Mouse (Mus musculus) olfactory bulb, adult 2 months (tissue): ENCODE data around the gene Wnt7b. TPM values are rescaled to one million over a fixed set of nuclear protein-coding genes. Genes with fewer than 3 reads are reported as not detected.
A peak's percentile ranks its signal among the peaks of the same experiment; 100 is the strongest.

Source experiments
- H3K27ac ChIP-seq: fragments of 200-500 bp; 2 replicates; pipeline ENCODE4 v1.5.1; 2012; ENCODE audit warnings: low read depth, low read length; ENCODE audit not compliant: insufficient read depth
- H3K4me1 ChIP-seq: fragments of 200-500 bp; 2 replicates; pipeline ENCODE4 v1.6.1; 2012; ENCODE audit warnings: low read length; ENCODE audit not compliant: control insufficient read depth, insufficient read depth
- H3K4me3 ChIP-seq: fragments of 200-500 bp; 2 replicates; pipeline ENCODE4 v1.5.1; 2012; ENCODE audit warnings: mild to moderate bottlenecking, low read depth, low read length, moderate library complexity; ENCODE audit not compliant: insufficient read depth
- CTCF ChIP-seq: fragments of 200-500 bp; IDR thresholded peaks from 2 replicates; pipeline ENCODE4 v1.5.1; 2012; ENCODE audit warnings: low read depth, mild to moderate bottlenecking, low read length, moderate library complexity; ENCODE audit not compliant: insufficient read depth
- POLR2A ChIP-seq: fragments of 200-500 bp; IDR thresholded peaks from 2 replicates; pipeline ENCODE4 v1.6.1; 2012; ENCODE audit warnings: mild to moderate bottlenecking, low read depth, low read length, moderate library complexity; ENCODE audit not compliant: insufficient read depth
- WGBS: fragments of 180-500 bp; shearing (Covaris S2); methylation state at CpG from one replicate; pipeline ENCODE4 v1.1.7; 2018; 5-methylcytosine and 5-hydroxymethylcytosine counted together
- polyA plus RNA-seq: library from polyadenylated mRNA; stranded (reverse); fragments of >200 nt; gene quantifications from 2 replicates; pipeline ENCODE4 v1.2.4, GENCODE M21; 2012; ENCODE audit warnings: low replicate concordance; ENCODE audit not compliant: missing spikeins, insufficient read depth, insufficient read length

Gene Wnt7b
- polyA plus RNA-seq, 1 experiment: not detected

DNA sequence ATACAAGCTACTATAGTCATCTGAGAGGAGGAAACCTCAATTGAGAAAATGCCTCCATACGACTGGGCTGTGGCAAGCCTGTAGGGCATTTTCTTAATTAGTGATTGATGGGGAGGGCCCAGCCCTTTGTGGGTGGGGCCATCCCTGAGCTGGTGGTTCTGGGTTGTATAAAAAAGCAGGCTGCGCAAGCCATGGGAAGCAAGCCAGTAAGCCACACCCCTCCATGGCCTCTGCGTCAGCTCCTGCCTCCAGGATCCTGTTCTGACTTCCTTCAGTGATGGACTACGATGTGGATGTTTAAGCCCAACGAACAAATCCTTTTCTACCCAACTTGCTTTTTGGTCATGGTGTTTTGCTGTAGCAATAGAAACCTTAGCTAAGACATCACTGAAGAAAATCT lies 21.1 kb upstream of the Wnt7b start:
- TF ChIP-seq CTCF: no peak
- peaks cover 27% of the 10 kb centered on the region for H3K4me1 ChIP-seq
- WGBS: 61% methylated on average over 5 of the region's 5 CpGs
- H3K4me3 ChIP-seq: no peak overlapping the region
- H3K27ac ChIP-seq: no peak overlapping the region

DNA sequence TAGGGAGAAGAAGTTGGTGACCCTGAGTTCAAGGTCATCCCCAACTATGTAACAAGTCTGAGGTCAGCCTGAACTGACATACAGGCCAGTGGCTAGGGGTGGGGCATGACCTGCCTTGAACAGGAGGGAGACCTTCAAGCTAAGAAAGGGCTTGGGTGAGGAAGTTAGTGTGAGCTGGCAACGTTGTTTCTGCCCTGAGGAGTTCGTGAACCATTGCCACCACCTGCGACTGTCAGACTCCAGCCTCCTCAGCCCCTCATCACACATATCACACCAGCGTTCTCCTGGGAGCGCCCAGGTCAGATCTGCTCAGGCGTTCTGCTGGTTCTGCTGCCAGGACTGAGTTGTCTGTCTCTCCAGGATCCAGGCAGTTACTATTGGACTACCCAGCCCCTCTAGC lies 20.5 kb upstream of the Wnt7b start:
- no peak for TF ChIP-seq POLR2A
- no peak for TF ChIP-seq CTCF
- Histone ChIP-seq H3K4me1 (peaks cover 27% of the 10 kb centered on the region), H3K4me3 (no peak overlapping the region), H3K27ac (no peak overlapping the region)
- WGBS: 87% methylated on average over 6 of the region's 6 CpGs

DNA sequence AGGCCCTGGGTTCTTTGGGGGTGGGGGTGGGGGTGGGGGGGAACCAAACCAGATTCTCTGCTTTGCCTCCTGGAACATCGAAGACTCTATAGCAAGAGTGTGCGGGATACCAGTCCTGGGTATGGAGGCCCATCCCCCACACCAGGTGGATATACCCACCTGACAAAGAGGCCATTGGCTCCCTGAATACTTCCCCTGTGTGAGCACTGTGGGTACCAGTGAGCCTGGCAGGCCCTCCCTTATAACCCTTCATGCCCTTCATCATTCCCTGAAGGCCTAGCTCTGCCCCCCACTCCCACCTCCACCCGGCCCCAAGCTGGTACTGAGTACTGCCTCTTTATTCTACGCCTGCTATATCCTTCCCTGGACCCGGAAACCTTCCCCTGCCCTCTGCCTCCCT lies 19.7 kb upstream of the Wnt7b start:
- 94% methylated on average over 5 of the region's 5 CpGs for WGBS
- Histone ChIP-seq H3K4me3 (no peak overlapping the region), H3K27ac (no peak overlapping the region), H3K4me1 (peaks cover 27% of the 10 kb centered on the region)
- TF ChIP-seq POLR2A (no peak), CTCF (no peak)

DNA sequence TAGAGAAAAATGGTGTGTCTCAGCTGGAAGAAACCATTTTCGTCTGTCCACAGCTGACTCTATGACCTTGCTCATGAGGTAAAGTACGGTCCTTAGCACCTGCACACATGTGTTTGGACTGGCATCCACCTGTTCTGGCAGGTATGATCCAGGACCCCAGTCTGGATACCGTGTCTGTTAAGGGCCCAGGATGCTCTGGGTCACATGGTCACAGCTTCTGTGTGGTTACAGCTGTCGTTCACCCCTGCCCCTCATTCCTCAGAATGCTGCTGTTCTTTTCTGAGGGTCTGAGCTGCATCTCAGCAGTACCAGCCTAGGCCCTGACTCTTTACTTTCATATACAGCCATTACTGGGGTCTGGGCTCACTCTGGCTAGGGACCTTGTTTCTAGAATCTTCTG lies 18.9 kb upstream of the Wnt7b start:
- H3K4me3 ChIP-seq: no peak overlapping the region
- WGBS: 80% methylated on average over 4 of the region's 4 CpGs
- no peak overlapping the region for H3K27ac ChIP-seq
- peaks cover 26% of the 10 kb centered on the region for H3K4me1 ChIP-seq
- no peak for TF ChIP-seq POLR2A
- TF ChIP-seq CTCF: no peak

DNA sequence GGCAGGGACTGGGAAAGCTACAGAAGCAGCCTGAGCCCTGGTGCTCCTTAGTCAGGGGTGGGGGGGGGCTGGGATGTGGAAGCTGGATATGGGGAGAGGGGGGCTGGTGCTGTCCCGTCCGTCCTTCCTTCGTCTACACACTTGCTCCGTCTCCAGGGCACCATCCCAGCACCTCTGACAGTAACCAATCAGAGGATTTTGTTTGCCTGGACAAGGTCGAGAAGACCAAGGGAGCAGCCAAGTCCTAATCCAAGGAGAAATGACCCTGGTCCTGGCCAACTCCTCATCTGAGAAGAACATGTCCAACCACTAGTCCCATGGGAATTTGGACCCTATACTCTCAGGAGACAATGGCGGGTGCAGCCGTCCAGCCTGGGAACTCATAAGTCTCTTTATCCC lies 18.4 kb upstream of the Wnt7b start:
- TF ChIP-seq POLR2A: no peak
- TF ChIP-seq CTCF: no peak
- 71% methylated on average over 7 of the region's 7 CpGs for whole genome bisulfite sequencing
- Histone ChIP-seq H3K4me1 (peaks cover 22% of the 10 kb centered on the region), H3K4me3 (no peak overlapping the region), H3K27ac (no peak overlapping the region)

DNA sequence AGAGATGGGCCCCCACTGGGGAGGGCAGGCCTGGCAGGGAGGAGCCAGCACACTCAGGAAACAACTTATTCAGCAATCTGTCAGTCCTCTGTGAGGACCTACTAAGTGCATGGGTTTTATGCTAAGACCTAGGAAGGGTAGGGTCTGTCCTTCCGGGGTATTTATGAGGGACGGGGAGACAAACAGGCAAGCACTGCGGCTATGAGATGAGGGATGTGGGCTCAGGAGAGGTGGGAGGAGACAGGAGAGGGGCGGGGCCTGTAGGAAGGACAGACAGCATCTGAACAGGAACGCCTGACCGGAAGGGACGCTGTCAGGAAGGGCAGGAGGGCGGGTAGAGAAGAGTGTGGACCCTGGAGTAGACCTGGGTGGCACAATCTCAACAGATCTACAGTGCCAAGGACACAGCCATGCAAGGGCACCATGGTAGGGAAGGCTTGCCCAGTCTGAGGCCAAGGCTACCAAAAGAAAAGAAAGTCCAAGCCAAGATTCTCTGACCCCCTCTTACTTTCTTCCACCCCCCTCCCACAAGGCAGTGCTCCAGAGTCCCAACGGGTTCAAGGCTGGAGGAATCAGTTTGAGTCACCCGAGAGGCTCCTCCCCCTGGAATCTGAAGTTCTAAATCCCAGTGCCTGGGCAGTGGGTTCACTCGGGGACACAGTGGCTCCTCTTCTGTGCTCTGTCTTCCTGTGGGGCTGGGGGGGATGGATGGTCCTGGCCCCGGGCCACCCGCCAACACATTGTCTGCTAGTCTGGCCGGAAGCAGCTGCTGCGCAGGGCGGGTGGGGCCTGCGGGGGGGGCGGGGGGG lies 17.8 kb upstream of the Wnt7b start:
- TF ChIP-seq POLR2A: no peak
- no peak for TF ChIP-seq CTCF
- H3K27ac ChIP-seq: no peak overlapping the region
- 30% methylated on average over 18 of the region's 18 CpGs for WGBS
- H3K4me1 ChIP-seq: peaks cover 22% of the 10 kb centered on the region
- H3K4me3 ChIP-seq: no peak overlapping the region

DNA sequence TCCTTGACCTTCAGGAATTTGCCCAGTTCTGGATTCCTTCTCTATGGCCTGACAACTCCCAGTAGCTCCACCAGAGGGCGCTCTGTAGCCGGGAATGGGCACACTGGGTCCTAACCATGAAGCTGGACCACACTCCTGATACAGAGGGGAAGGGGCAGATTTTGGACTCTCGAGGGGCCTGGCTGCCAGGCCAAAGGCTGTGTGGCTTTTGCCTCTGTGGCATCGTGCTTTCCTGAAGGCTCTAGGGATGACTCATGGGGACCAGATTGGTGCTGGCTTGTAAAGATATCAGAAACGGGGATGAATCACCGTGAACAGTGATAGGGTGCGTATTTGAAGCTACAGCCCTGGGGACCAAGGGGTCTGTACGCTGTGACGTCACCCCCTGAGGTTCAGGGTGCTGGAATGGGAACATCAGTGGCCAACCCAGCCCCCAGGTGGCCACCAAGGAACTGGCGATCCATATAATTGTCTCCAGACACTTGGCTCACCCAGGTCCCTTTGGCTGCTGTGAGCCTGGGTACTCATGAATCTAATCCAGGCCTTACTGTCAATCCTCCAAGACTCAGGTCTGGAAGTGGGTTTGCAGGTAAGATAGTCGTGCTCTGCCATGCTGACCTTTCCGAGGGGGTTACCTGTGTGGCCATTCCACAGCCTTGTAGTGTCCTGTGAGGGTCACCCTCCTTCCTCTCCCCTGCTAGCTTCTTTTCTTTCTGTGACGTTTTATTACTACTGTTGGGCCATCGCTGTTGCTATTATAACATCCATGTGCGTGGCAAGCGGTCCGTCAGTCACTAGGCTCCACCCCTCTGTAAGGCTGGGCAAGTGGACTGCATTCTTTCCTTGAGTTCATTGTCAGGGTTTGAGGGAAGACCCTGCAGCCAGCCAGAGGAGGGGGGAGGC lies 17.0 kb upstream of the Wnt7b start:
- Histone ChIP-seq H3K4me3 (no peak overlapping the region), H3K27ac (peak overlapping the region; percentile 50), H3K4me1 (peaks cover 22% of the 10 kb centered on the region)
- TF ChIP-seq CTCF (peak; percentile 94), POLR2A (no peak)
- WGBS: 30% methylated on average over 17 of the region's 17 CpGs

DNA sequence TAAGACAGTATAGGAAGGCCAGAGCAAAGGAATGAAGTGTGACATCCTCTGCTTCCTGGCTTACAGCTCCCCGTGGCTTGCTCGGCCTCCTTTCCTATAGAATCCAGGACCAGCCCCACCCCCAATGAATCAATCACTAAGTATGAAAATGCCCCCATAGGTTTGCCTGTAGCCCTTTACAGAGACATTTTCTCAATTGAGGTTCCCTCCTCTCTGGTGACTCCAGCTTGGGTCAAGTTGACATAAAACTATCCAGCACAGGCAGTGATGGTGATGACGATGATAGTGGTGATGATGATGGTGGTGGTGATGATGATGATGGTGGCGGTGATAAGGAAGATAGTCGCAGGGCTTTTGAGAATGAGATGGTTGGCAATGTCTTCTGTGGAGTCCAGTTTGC lies 16.2 kb upstream of the Wnt7b start:
- TF ChIP-seq POLR2A (no peak), CTCF (no peak)
- H3K27ac ChIP-seq: peak overlapping the region; percentile 50
- WGBS: 70% methylated on average over 5 of the region's 5 CpGs
- no peak overlapping the region for H3K4me3 ChIP-seq
- peaks cover 22% of the 10 kb centered on the region for H3K4me1 ChIP-seq

DNA sequence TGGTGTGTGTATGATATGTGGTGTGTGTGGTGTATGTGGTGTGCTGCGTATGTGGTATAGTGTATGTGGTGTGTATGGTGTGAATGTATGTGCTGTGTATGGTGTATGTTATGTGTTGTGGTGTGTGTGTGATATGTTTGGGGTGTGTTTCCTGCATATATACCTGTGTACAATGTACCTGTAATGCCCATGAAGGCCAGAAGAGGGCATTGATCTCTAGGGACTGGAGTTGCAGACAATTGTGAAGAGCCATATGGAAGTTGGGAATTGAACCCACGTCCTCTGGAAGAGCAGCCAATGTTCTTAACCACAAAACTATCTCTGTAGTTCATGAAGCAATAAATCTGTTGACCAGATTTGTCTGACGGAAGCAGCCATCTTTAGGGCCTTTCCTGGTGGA lies 15.1 kb upstream of the Wnt7b start:
- no peak overlapping the region for H3K4me3 ChIP-seq
- H3K4me1 ChIP-seq: peaks cover 22% of the 10 kb centered on the region
- TF ChIP-seq CTCF (no peak), POLR2A (no peak)
- no peak overlapping the region for H3K27ac ChIP-seq
- WGBS: 84% methylated on average over 3 of the region's 3 CpGs

DNA sequence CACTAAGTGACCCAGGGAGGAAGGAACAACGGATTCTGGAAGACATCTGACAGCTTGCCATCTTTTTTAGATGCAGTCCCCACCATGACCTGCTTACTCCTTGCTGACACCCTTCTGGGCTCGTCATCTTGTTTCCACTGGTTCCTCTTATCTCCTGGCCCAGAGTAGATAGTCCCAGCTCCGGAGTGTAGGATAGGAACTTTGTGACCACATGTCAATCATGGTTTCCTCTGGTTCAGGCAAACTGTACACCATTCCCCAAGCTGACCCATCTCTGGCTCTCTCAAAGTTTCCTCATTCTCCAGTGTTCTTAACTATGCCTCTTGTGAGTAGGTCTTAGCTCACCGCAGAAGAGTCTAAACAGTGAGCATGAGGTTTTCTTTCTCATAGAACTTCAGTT lies 10.4 kb upstream of the Wnt7b start:
- no peaks in the 10 kb centered on the region for H3K4me1 ChIP-seq
- no peak overlapping the region for H3K27ac ChIP-seq
- TF ChIP-seq POLR2A (no peak), CTCF (no peak)
- WGBS: 81% methylated on average over 4 of the region's 4 CpGs
- H3K4me3 ChIP-seq: no peak overlapping the region
